Mouse (Mus musculus) G1E (cell line): ENCODE measurements around the gene Tmem56.

Experiments used
- CTCF ChIP-seq: IDR thresholded peaks from 2 replicates; pipeline ENCODE4 v1.5.1; 2012; ENCODE audit warnings: low read depth, low read length, inconsistent platforms, mixed read lengths
- GATA1 ChIP-seq: IDR thresholded peaks from 2 replicates; pipeline ENCODE4 v1.6.1; 2012; ENCODE audit warnings: borderline replicate concordance, low read length, inconsistent platforms, mixed read lengths
- POLR2AphosphoS5 ChIP-seq: IDR thresholded peaks from 2 replicates; pipeline ENCODE4 v1.6.1; 2012; ENCODE audit warnings: low read depth, low read length, inconsistent platforms; ENCODE audit not compliant: insufficient replicate concordance
- TAL1 ChIP-seq: conservative IDR thresholded peaks from 2 replicates; pipeline ENCODE4 v1.6.1; 2012; ENCODE audit warnings: low read depth, low read length, inconsistent platforms, mixed read lengths

GRCm38 (mm10) chr3:121262521-121263204, 20.2 kb downstream of the Tmem56 start:
- TF ChIP-seq CTCF (no peak), POLR2AphosphoS5 (no peak), GATA1 (no peak), TAL1 (no peak)
